Comparison of ENCODE assay signal across 16 mouse cellular contexts in the genomic region with DNA sequence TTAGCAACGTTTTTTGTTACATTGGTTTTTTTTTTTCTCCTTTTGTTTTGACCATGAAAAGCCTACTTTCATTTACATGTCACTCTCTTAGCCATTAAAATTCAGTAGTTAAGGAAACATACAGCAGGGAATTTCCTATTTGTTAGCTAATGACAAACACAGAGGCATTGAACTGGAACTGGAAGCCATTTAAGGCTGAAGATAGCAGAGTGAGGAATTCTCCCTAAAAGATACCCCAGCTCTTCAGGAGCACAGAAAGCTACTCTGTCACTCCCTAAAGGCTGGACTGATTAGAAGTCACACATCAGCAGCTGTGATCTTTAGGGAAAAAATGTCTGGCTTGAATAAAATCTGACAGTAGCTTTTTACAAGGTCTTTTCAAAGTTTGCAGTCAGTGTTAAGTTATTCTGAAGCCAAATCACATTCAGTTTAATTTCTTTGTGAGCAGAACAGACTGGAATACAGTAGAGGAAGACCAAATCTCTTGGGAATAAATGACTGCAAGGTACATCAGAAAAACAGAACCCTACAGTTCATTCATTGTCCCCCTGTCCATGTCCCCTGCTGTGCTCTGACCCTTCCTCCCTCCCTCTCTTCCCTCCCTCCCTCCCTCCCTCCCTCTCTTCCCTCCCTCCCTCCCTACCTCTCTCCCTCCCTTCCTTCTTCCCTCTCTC.
A peak's percentile ranks its signal among the peaks of the same experiment; 100 is the strongest.
DNase-seq lines count a peak whose midpoint lies in the region; ATAC-seq and TF ChIP-seq lines count a peak whose summit lies in the region.
"Had no signal": no experiment of that assay in that cellular context is flagged by ENCODE, and none has a peak within 500 bp of the region (broad histone marks: within the 10 kb centered on the region; RNA-seq: fewer than 3 reads in every experiment).

No protein-coding gene starts in this region.

- H3K27me3 ChIP-seq in forebrain, embryonic 11.5 days (ENCODE audit: control insufficient read depth, insufficient read depth, low read length), result no peaks in the 10 kb centered on the region
- H3K27me3 ChIP-seq in forebrain, postnatal 0 days (ENCODE audit: insufficient read depth, low read length), result no peaks in the 10 kb centered on the region
- H3K27me3 ChIP-seq in forebrain, embryonic 16.5 days (replicated peaks; ENCODE audit: control insufficient read depth, insufficient read depth, low read length), result no peaks in the 10 kb centered on the region
- H3K27me3 ChIP-seq in hindbrain, postnatal 0 days (ENCODE audit: insufficient read depth, low read length), result no peaks in the 10 kb centered on the region
- H3K27me3 ChIP-seq in midbrain, embryonic 16.5 days (ENCODE audit: control insufficient read depth, insufficient read depth, low read depth, low read length), result no peaks in the 10 kb centered on the region
- H3K27me3 ChIP-seq: liver, embryonic 15.5 days had no signal

- H3K9me3 ChIP-seq in forebrain, embryonic 11.5 days (ENCODE audit: control insufficient read depth, low read length), result no peaks in the 10 kb centered on the region
- no peaks in the 10 kb centered on the region for H3K9me3 ChIP-seq in forebrain, postnatal 0 days (ENCODE audit: low read length)
- H3K9me3 ChIP-seq in forebrain, embryonic 16.5 days (ENCODE audit: control insufficient read depth, low read length), result no peaks in the 10 kb centered on the region
- H3K9me3 ChIP-seq in hindbrain, postnatal 0 days (ENCODE audit: low read length), result no peaks in the 10 kb centered on the region
- H3K9me3 ChIP-seq in midbrain, embryonic 16.5 days (replicated peaks; ENCODE audit: control insufficient read depth, low read length, poor library complexity, severe bottlenecking), result no peaks in the 10 kb centered on the region
- H3K9me3 ChIP-seq: liver, embryonic 15.5 days had no signal

- TF ChIP-seq CTCF in forebrain, postnatal 0 days (IDR thresholded peaks at IDR 0.05; ENCODE audit: low read depth), result no peak
- TF ChIP-seq CTCF in hindbrain, postnatal 0 days (IDR thresholded peaks at IDR 0.05; ENCODE audit: low read depth), result no peak

- no peak overlapping the region for H3K4me3 ChIP-seq in forebrain, embryonic 11.5 days (ENCODE audit: low read depth, low read length)
- H3K4me3 ChIP-seq in forebrain, postnatal 0 days (ENCODE audit: low read depth, low read length), result no peak overlapping the region
- no peak overlapping the region for H3K4me3 ChIP-seq in forebrain, embryonic 16.5 days (replicated peaks; ENCODE audit: low read length)
- no peak overlapping the region for H3K4me3 ChIP-seq in hindbrain, postnatal 0 days (ENCODE audit: low read length)
- H3K4me3 ChIP-seq in midbrain, embryonic 16.5 days (ENCODE audit: low read depth, low read length), result no peak overlapping the region
- H3K4me3 ChIP-seq: liver, embryonic 15.5 days had no signal

- no peak overlapping the region for H3K9ac ChIP-seq in forebrain, embryonic 11.5 days (ENCODE audit: low read length)
- H3K9ac ChIP-seq in forebrain, postnatal 0 days, result no peak overlapping the region
- H3K9ac ChIP-seq in forebrain, embryonic 16.5 days (replicated peaks; ENCODE audit: low read depth, low read length), result no peak overlapping the region
- no peak overlapping the region for H3K9ac ChIP-seq in hindbrain, postnatal 0 days (replicated peaks; ENCODE audit: low read length)
- H3K9ac ChIP-seq in midbrain, embryonic 16.5 days (ENCODE audit: low read depth, low read length), result no peak overlapping the region
- H3K9ac ChIP-seq: liver, embryonic 15.5 days had no signal

- no peak overlapping the region for H3K27ac ChIP-seq in forebrain, embryonic 11.5 days (ENCODE audit: low read depth, low read length)
- H3K27ac ChIP-seq in forebrain, postnatal 0 days (ENCODE audit: low read depth, low read length), result no peak overlapping the region
- no peak overlapping the region for H3K27ac ChIP-seq in forebrain, embryonic 16.5 days (ENCODE audit: low read length)
- 0 out of 2 replicates have a peak overlapping the region, but pooled peaks have one; percentile 8 for H3K27ac ChIP-seq in hindbrain, postnatal 0 days
- no peak overlapping the region for H3K27ac ChIP-seq in midbrain, embryonic 16.5 days (ENCODE audit: low read length)
- H3K27ac ChIP-seq: liver, embryonic 15.5 days had no signal

- no peaks in the 10 kb centered on the region for H3K36me3 ChIP-seq in forebrain, embryonic 11.5 days (ENCODE audit: control insufficient read depth, insufficient read depth, low read length)
- H3K36me3 ChIP-seq in forebrain, postnatal 0 days (ENCODE audit: insufficient read depth), result no peaks in the 10 kb centered on the region
- H3K36me3 ChIP-seq in forebrain, embryonic 16.5 days (ENCODE audit: control insufficient read depth, insufficient read depth), result no peaks in the 10 kb centered on the region
- no peaks in the 10 kb centered on the region for H3K36me3 ChIP-seq in hindbrain, postnatal 0 days (ENCODE audit: insufficient read depth, low read length)
- no peaks in the 10 kb centered on the region for H3K36me3 ChIP-seq in midbrain, embryonic 16.5 days (ENCODE audit: control insufficient read depth, insufficient read depth, low read length)
- H3K36me3 ChIP-seq: liver, embryonic 15.5 days had no signal

- H3K4me2 ChIP-seq in forebrain, embryonic 11.5 days (ENCODE audit: low read depth, low read length, severe bottlenecking), result no peak overlapping the region
- H3K4me2 ChIP-seq in forebrain, postnatal 0 days (ENCODE audit: low read depth), result no peak overlapping the region
- no peak overlapping the region for H3K4me2 ChIP-seq in forebrain, embryonic 16.5 days (ENCODE audit: low read length)
- no peak overlapping the region for H3K4me2 ChIP-seq in hindbrain, postnatal 0 days (ENCODE audit: low read depth, low read length)
- no peak overlapping the region for H3K4me2 ChIP-seq in midbrain, embryonic 16.5 days (ENCODE audit: low read length)
- H3K4me2 ChIP-seq: liver, embryonic 15.5 days had no signal

- peak; percentile 64 for ATAC-seq in forebrain, embryonic 11.5 days (replicated peaks; ENCODE audit: low FRiP score)
- ATAC-seq in forebrain, postnatal 0 days, result no peak
- peak; percentile 76 for ATAC-seq in forebrain, embryonic 16.5 days
- no peak for ATAC-seq in hindbrain, postnatal 0 days
- peak; percentile 67; the same call in 1 of the 2 replicates for ATAC-seq in midbrain, embryonic 16.5 days
- ATAC-seq: lung, postnatal 0 days had no signal

- DNase-seq in forebrain, embryonic 11.5 days (ENCODE audit: low spot score), result no peak
- DNase-seq in forebrain, postnatal 0 days, result no peak
- peak; percentile 2 for DNase-seq in hindbrain, postnatal 0 days (ENCODE audit: low spot score)
- DNase-seq in adrenal gland, postnatal 4 days (ENCODE audit: low spot score in 2 of 2), result no peak
- no peak for DNase-seq in adrenal gland, postnatal 10 days
- no peak for DNase-seq in lung, postnatal 4 days
- DNase-seq: cerebellum, adult 18-20 months; cerebellum, postnatal 36 days; gastrocnemius, postnatal 10 days; heart, adult 18-20 months; kidney, adult 2 months; kidney, postnatal 36 days had no signal

- no peaks in the 10 kb centered on the region for H3K4me1 ChIP-seq in forebrain, embryonic 11.5 days (replicated peaks; ENCODE audit: control insufficient read depth, insufficient read depth, low read length)
- no peaks in the 10 kb centered on the region for H3K4me1 ChIP-seq in forebrain, postnatal 0 days (ENCODE audit: insufficient read depth)
- peaks cover 5% of the 10 kb centered on the region; the same call in 1 of the 2 replicates for H3K4me1 ChIP-seq in forebrain, embryonic 16.5 days (replicated peaks; ENCODE audit: control insufficient read depth, insufficient read depth, low read length)
- no peaks in the 10 kb centered on the region for H3K4me1 ChIP-seq in hindbrain, postnatal 0 days (ENCODE audit: insufficient read depth, low read length)
- 0 out of 2 replicates have a peak, but pooled peaks cover 4% of the 10 kb centered on the region for H3K4me1 ChIP-seq in midbrain, embryonic 16.5 days (ENCODE audit: control insufficient read depth, insufficient read depth, low read length)
- H3K4me1 ChIP-seq: liver, embryonic 15.5 days had no signal

- WGBS in forebrain, embryonic 11.5 days, result 23% methylated on average over 1 of the region's 1 CpGs
- 0% methylated on average over 1 of the region's 1 CpGs for WGBS in forebrain, postnatal 0 days
- WGBS in forebrain, embryonic 16.5 days, result 3% methylated on average over 1 of the region's 1 CpGs
- WGBS in hindbrain, postnatal 0 days, result 0% methylated on average over 1 of the region's 1 CpGs
- WGBS in midbrain, embryonic 16.5 days, result 6% methylated on average over 1 of the region's 1 CpGs

Comparison
In these comparisons a context has a peak if more than half of its experiments do, and no peak if none do; other contexts are left out.
1. ATAC-seq: peak in forebrain, embryonic 11.5 days (single experiment), forebrain, embryonic 16.5 days (single experiment) and midbrain, embryonic 16.5 days (single experiment); none in forebrain, postnatal 0 days (single experiment) and hindbrain, postnatal 0 days (single experiment).